In the genomic region with DNA sequence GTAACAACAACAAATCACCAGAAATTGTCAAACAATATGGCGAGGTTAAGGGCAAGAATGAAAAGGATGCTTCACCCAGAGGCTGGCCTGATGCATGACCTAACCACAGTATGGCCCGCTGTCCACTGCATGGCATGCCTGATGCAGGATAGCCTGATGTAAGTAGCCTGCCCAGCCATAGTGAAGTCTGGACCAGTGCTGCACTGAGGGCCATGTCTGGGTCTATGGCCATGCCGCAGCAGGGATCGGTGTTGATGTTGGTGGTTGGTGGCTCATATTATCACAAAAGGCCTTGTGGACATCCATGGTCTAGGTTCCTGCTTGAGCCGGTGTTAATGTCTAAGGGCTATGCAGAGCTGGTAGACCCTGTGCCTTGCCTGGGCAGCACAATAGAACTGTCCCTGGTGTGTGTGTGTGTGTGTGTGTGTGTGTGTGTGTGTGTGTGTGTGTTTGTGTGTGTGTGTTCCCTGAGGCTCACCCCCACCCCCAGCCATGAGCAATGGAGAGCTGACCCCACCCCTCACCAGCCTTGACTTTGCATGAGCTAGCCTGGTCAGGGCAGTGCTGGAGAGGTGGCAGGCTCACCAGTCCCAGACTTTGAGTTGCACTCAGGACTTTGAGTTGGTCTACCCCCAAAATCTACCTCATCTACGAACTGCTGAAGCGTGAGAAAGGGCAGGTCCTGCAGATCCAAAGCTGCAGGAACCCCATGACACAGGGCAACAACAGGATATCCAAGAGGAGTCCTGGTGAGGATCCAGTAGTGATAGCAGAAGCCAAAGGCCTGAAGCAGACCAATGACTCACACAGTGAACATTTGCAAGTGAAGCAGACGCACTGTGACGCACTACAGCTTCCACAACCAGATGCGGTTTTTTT, we compare ENCODE assay signal across 9 mouse cellular contexts. TPM values are rescaled to one million over a fixed set of nuclear protein-coding genes. Genes with fewer than 3 reads are reported as not detected.
A peak's percentile ranks its signal among the peaks of the same experiment; 100 is the strongest.
DNase-seq lines count a peak whose midpoint lies in the region; ATAC-seq and TF ChIP-seq lines count a peak whose summit lies in the region.
"Had no signal": no experiment of that assay in that cellular context is flagged by ENCODE, and none has a peak within 500 bp of the region (broad histone marks: within the 10 kb centered on the region; RNA-seq: fewer than 3 reads in every experiment).

No protein-coding gene starts in this region.

- peaks cover 2% of the 10 kb centered on the region; the same call in 1 of the 2 replicates for H3K4me1 ChIP-seq in lung, embryonic 16.5 days (replicated peaks; ENCODE audit: control insufficient read depth, insufficient read depth, low read length)
- no peaks in the 10 kb centered on the region for H3K4me1 ChIP-seq in embryonic facial prominence, embryonic 14.5 days (ENCODE audit: control insufficient read depth, insufficient read depth, low read length)
- H3K4me1 ChIP-seq in midbrain, embryonic 14.5 days (ENCODE audit: control insufficient read depth, insufficient read depth, low read length), result peaks cover 4% of the 10 kb centered on the region; the same call in 1 of the 2 replicates

- no peak overlapping the region for H3K27ac ChIP-seq in lung, embryonic 16.5 days (ENCODE audit: low read length)
- 0 out of 2 replicates have a peak overlapping the region, but pooled peaks have one; percentile 39 for H3K27ac ChIP-seq in embryonic facial prominence, embryonic 14.5 days (replicated peaks; ENCODE audit: low read depth, low read length)
- H3K27ac ChIP-seq in midbrain, embryonic 14.5 days (replicated peaks; ENCODE audit: low read depth, low read length), result no peak overlapping the region
- no peak overlapping the region for H3K27ac ChIP-seq in left cerebral cortex, adult 2 months

- peak; percentile 37; the same call in 1 of the 2 replicates for ATAC-seq in lung, embryonic 16.5 days (ENCODE audit: low read depth)
- ATAC-seq in embryonic facial prominence, embryonic 14.5 days (ENCODE audit: low read depth), result peak; percentile 58; the same call in 1 of the 2 replicates
- ATAC-seq in midbrain, embryonic 14.5 days (ENCODE audit: low FRiP score, low TSS enrichment), result peak; percentile 50; the same call in 1 of the 2 replicates

- DNase-seq in lung, postnatal 14 days, result no peak
- no peak for DNase-seq in embryonic facial prominence, embryonic 14.5 days (ENCODE audit: low spot score)
- DNase-seq in heart, postnatal 10 days, result peak; percentile 69 to 71
- peak; percentile 39 for DNase-seq in midbrain, embryonic 14.5 days
- DNase-seq in left cerebral cortex, adult 2 months (ENCODE audit: extremely low spot score in 1 of 2, low spot score in 2 of 2), result no peak
- no peak for DNase-seq in kidney, postnatal 10 days
- no peak for DNase-seq in left cerebral cortex, postnatal 10 days (ENCODE audit: extremely low spot score in 1 of 2, low spot score in 2 of 2)

- 79% methylated on average over 10 of the region's 10 CpGs for WGBS in lung, embryonic 16.5 days
- 72% methylated on average over 10 of the region's 10 CpGs for WGBS in embryonic facial prominence, embryonic 14.5 days
- WGBS in midbrain, embryonic 14.5 days, result 77% methylated on average over 10 of the region's 10 CpGs

- intact Hi-C loops in heart, postnatal 10 days (cut with DNase I), result loop anchor here (1.0 to 5.0 kb wide), 3 partner anchors 132 to 377 kb away; no protein-coding TSS in a partner anchor
- intact Hi-C loops in left cerebral cortex, adult 2 months (cut with DNase I), result loop anchor here (1.0 to 5.0 kb wide), 3 partner anchors 132 to 320 kb away; no protein-coding TSS in a partner anchor
- intact Hi-C loops in left cerebral cortex, postnatal 10 days (cut with DNase I), result loop anchor here (1.0 kb wide), 1 partner anchor 320 kb away; no protein-coding TSS in a partner anchor

- H3K4me3 ChIP-seq in lung, embryonic 16.5 days (ENCODE audit: low read length), result no peak overlapping the region
- H3K4me3 ChIP-seq in embryonic facial prominence, embryonic 14.5 days (ENCODE audit: low read depth, low read length), result no peak overlapping the region
- H3K4me3 ChIP-seq in midbrain, embryonic 14.5 days (replicated peaks; ENCODE audit: low read depth, low read length), result no peak overlapping the region
- no peak overlapping the region for H3K4me3 ChIP-seq in left cerebral cortex, adult 2 months

- no peak overlapping the region for H3K4me2 ChIP-seq in lung, embryonic 16.5 days (ENCODE audit: low read depth, low read length)
- no peak overlapping the region for H3K4me2 ChIP-seq in embryonic facial prominence, embryonic 14.5 days (ENCODE audit: low read depth, low read length)
- H3K4me2 ChIP-seq in midbrain, embryonic 14.5 days (ENCODE audit: low read length), result no peak overlapping the region

- H3K9ac ChIP-seq in lung, embryonic 16.5 days (ENCODE audit: low read length), result no peak overlapping the region
- H3K9ac ChIP-seq in embryonic facial prominence, embryonic 14.5 days (ENCODE audit: low read depth, low read length), result no peak overlapping the region
- H3K9ac ChIP-seq in midbrain, embryonic 14.5 days (replicated peaks; ENCODE audit: low read length), result no peak overlapping the region

- no peaks in the 10 kb centered on the region for H3K27me3 ChIP-seq in lung, embryonic 16.5 days (ENCODE audit: control insufficient read depth, insufficient read depth, low read depth, low read length)
- no peaks in the 10 kb centered on the region for H3K27me3 ChIP-seq in embryonic facial prominence, embryonic 14.5 days (replicated peaks; ENCODE audit: control insufficient read depth, insufficient read depth, low read length)
- no peaks in the 10 kb centered on the region for H3K27me3 ChIP-seq in midbrain, embryonic 14.5 days (ENCODE audit: control insufficient read depth, insufficient read depth, low read length)

- TF ChIP-seq CTCF in left cerebral cortex, adult 2 months (IDR thresholded peaks at IDR 0.05), result no peak

- no peaks in the 10 kb centered on the region for H3K9me3 ChIP-seq in lung, embryonic 16.5 days (ENCODE audit: control insufficient read depth, low read length)
- no peaks in the 10 kb centered on the region for H3K9me3 ChIP-seq in embryonic facial prominence, embryonic 14.5 days (ENCODE audit: control insufficient read depth, low read length)
- H3K9me3 ChIP-seq in midbrain, embryonic 14.5 days (ENCODE audit: control insufficient read depth, low read length), result no peaks in the 10 kb centered on the region

- H3K36me3 ChIP-seq in lung, embryonic 16.5 days (ENCODE audit: control insufficient read depth, insufficient read depth, low read length), result no peaks in the 10 kb centered on the region
- no peaks in the 10 kb centered on the region for H3K36me3 ChIP-seq in embryonic facial prominence, embryonic 14.5 days (ENCODE audit: control insufficient read depth, insufficient read depth, low read length)
- H3K36me3 ChIP-seq in midbrain, embryonic 14.5 days (ENCODE audit: control insufficient read depth, insufficient read depth, low read length), result no peaks in the 10 kb centered on the region

RNA-seq across cellular contexts. Expression of a gene that starts 7.0 kb away (rescaled TPM):
- 0.57 and 0.85 TPM in 2 replicates for polyA plus RNA-seq in lung, embryonic 16.5 days (2015; fragmentation: Nextera tagmentation; extraction: Ambion mirVana)
- polyA plus RNA-seq in embryonic facial prominence, embryonic 14.5 days (2014; fragmentation: Nextera tagmentation; extraction: Ambion mirVana), result 0.41 TPM in 1 of 2 replicates, not detected in the other
- total RNA-seq in heart, postnatal 10 days (2021), result 1 to 10 TPM; 1.3 to 1.4 TPM
- not detected in 2 replicates for polyA plus RNA-seq in midbrain, embryonic 14.5 days (2014; fragmentation: Nextera tagmentation; extraction: Ambion mirVana)
- total RNA-seq in left cerebral cortex, adult 2 months (2021), result not detected
- not detected for total RNA-seq in left cerebral cortex, postnatal 10 days (2021)
- total RNA-seq: left cerebral cortex, postnatal 25 days had no signal

Comparison
In these comparisons a context has a peak if more than half of its experiments do, and no peak if none do; other contexts are left out.
1. DNase-seq: peak in heart, postnatal 10 days (2 of 2) and midbrain, embryonic 14.5 days (single experiment); none in lung, postnatal 14 days (single experiment), embryonic facial prominence, embryonic 14.5 days (single experiment), left cerebral cortex, adult 2 months (0 of 2), kidney, postnatal 10 days (single experiment) and left cerebral cortex, postnatal 10 days (0 of 2).
2. Peak in every context shown above with its lines, with median percentiles within 50 percentile points of each other: ATAC-seq.